Mouse (Mus musculus) forebrain, embryonic 14.5 days (tissue): Measurements from ENCODE around the gene Chrnb4. TPM values are rescaled to one million over a fixed set of nuclear protein-coding genes. Genes with fewer than 3 reads are reported as not detected.

Experiments used
- ATAC-seq: fragments of 200-750 bp; cut with Nextera tagmentation; 2 replicates; pipeline ENCODE4 v1.8.0; 2017; ENCODE audit warnings: mild to moderate bottlenecking, moderate library complexity
- DNase-seq: peaks from one replicate; pipeline ENCODE4 v3.0.0-alpha.2; 2015; ENCODE audit warnings: low spot score
- H3K27ac ChIP-seq: fragments of 300-500 bp; sonication (generic); 2 replicates; pipeline ENCODE4 v1.5.1; 2014; ENCODE audit warnings: low read depth, mild to moderate bottlenecking, control low read depth, low read length, moderate library complexity
- H3K27me3 ChIP-seq: fragments of 300-500 bp; sonication (generic); replicated peaks from 2 replicates; pipeline ENCODE4 v1.6.1; 2014; ENCODE audit warnings: low read length, control low read depth, mixed read lengths; ENCODE audit not compliant: control insufficient read depth, insufficient read depth
- H3K36me3 ChIP-seq: fragments of 300-500 bp; sonication (generic); 2 replicates; pipeline ENCODE4 v1.6.1; 2014; ENCODE audit warnings: low read length, control low read depth; ENCODE audit not compliant: control insufficient read depth, insufficient read depth
- H3K4me1 ChIP-seq: fragments of 300-500 bp; sonication (generic); 2 replicates; pipeline ENCODE4 v1.6.1; 2014; ENCODE audit warnings: antibody characterized with exemption, low read length, control low read depth; ENCODE audit not compliant: control insufficient read depth, insufficient read depth
- H3K4me2 ChIP-seq: fragments of 300-500 bp; sonication (generic); 2 replicates; pipeline ENCODE4 v1.6.1; 2014; ENCODE audit warnings: mild to moderate bottlenecking, control low read depth, low read length
- H3K4me3 ChIP-seq: fragments of 300-500 bp; sonication (generic); 2 replicates; pipeline ENCODE4 v1.5.1; 2014; ENCODE audit warnings: low read depth, low read length, control low read depth
- H3K9ac ChIP-seq: fragments of 300-500 bp; sonication (generic); 2 replicates; pipeline ENCODE4 v1.6.1; 2014; ENCODE audit warnings: mild to moderate bottlenecking, low read length, control low read depth, moderate library complexity
- H3K9me3 ChIP-seq: fragments of 300-500 bp; sonication (generic); replicated peaks from 2 replicates; pipeline ENCODE4 v1.6.1; 2016; ENCODE audit warnings: low read length, control low read depth, mixed read lengths; ENCODE audit not compliant: control insufficient read depth
- WGBS: fragments of 180-500 bp; shearing (Covaris S2); extraction: QIAGEN DNeasy Blood & Tissue Kit; methylation state at CpG from one replicate; pipeline ENCODE4 v1.1.7; 2014; 5-methylcytosine and 5-hydroxymethylcytosine counted together
- polyA plus RNA-seq: library from polyadenylated mRNA; unstranded; fragments of >200 nt; fragmentation: Nextera tagmentation; extraction: Ambion mirVana; gene quantifications from 2 replicates; pipeline ENCODE4 v1.2.1, GENCODE M21; 2014

Gene Chrnb4
- 0.39 and 0.53 TPM in 2 replicates for polyA plus RNA-seq

- Histone ChIP-seq H3K4me3 (peak within 1 kb of the TSS; percentile 34), H3K9ac (peak within 1 kb of the TSS; percentile 26), H3K36me3 (no peaks in the 10 kb centered on the region), H3K9me3 (no peaks in the 10 kb centered on the region), H3K27ac (no peak within 1 kb of the TSS), H3K27me3 (no peaks in the 10 kb centered on the region), H3K4me1 (peaks cover 7% of the 10 kb centered on the region), H3K4me2 (peak within 1 kb of the TSS; percentile 61)
- WGBS, result under 1% methylated on average over 23 of the region's 23 CpGs
- DNase-seq, result peak; percentile 22
- ATAC-seq, result peak; percentile 66
Observed at GRCm38 (mm10) chr9:55048211-55048880, at the start of gene Chrnb4. Gene Chrnb4, minus strand, starts transcription at chr9:55048779.

- DNase-seq, result no peak
- H3K27ac ChIP-seq, result no peak overlapping the region
- no peaks in the 10 kb centered on the region for H3K9me3 ChIP-seq
- no peak overlapping the region for H3K4me2 ChIP-seq
- no peaks in the 10 kb centered on the region for H3K36me3 ChIP-seq
- no peaks in the 10 kb centered on the region for H3K4me1 ChIP-seq
- H3K27me3 ChIP-seq, result no peaks in the 10 kb centered on the region
- 91% methylated on average over 4 of the region's 4 CpGs for WGBS
- H3K4me3 ChIP-seq, result no peak overlapping the region
- ATAC-seq, result no peak
- H3K9ac ChIP-seq, result no peak overlapping the region
Observed at GRCm38 (mm10) chr9:55096870-55097269, 48.3 kb upstream of the Chrnb4 start.

DNA sequence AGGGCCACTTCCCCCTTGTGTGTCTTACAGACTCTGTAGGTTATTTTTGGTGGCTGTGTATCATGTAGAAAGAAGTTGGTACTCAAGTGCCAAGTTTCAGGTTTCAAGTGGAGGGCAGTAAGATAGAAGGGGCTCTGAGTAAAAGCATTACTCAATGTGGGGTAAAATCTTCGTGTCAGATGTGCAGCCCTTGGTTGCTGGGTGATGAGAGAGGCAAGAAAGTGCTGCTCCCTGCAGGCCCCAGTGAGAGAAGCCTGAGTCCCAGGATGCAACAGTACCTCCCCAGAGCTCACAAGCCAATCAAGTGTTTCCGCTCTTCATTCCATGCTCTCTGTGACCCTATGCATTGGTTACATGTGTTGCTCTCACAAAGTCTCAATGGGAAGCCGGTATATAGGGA is 47.5 kb upstream of the Chrnb4 start:
- no peak overlapping the region for H3K4me3 ChIP-seq
- H3K27me3 ChIP-seq, result no peaks in the 10 kb centered on the region
- 65% methylated on average over 3 of the region's 3 CpGs for WGBS
- H3K36me3 ChIP-seq, result no peaks in the 10 kb centered on the region
- H3K9ac ChIP-seq, result no peak overlapping the region
- ATAC-seq (no peak), DNase-seq (no peak)
- no peak overlapping the region for H3K27ac ChIP-seq
- no peaks in the 10 kb centered on the region for H3K4me1 ChIP-seq
- no peaks in the 10 kb centered on the region for H3K9me3 ChIP-seq
- no peak overlapping the region for H3K4me2 ChIP-seq

DNA sequence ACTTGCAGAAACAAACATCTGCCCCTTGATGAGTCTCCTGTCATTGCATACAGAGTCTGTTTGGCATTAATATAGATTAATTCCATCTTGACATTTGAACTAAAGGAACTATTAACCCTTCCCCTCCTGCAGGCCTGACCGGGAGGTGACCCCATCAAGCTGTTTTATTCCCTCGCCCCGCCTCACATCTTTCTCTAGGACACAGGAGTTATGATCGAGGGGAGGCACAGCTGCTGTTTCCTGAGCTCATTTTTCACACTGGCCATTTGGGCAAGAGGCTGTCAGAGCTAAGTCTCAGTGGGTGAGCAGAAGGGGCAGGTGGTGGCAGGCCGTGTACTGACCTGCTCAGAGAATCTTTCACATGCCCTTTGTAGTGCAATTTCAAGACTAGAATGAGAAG is 41.6 kb upstream of the Chrnb4 start:
- H3K36me3 ChIP-seq, result no peaks in the 10 kb centered on the region
- no peaks in the 10 kb centered on the region for H3K27me3 ChIP-seq
- H3K4me1 ChIP-seq, result no peaks in the 10 kb centered on the region
- H3K27ac ChIP-seq, result no peak overlapping the region
- no peaks in the 10 kb centered on the region for H3K9me3 ChIP-seq
- no peak for DNase-seq
- ATAC-seq, result no peak
- H3K4me2 ChIP-seq, result no peak overlapping the region
- no peak overlapping the region for H3K9ac ChIP-seq
- 73% methylated on average over 5 of the region's 5 CpGs for WGBS
- no peak overlapping the region for H3K4me3 ChIP-seq

DNA sequence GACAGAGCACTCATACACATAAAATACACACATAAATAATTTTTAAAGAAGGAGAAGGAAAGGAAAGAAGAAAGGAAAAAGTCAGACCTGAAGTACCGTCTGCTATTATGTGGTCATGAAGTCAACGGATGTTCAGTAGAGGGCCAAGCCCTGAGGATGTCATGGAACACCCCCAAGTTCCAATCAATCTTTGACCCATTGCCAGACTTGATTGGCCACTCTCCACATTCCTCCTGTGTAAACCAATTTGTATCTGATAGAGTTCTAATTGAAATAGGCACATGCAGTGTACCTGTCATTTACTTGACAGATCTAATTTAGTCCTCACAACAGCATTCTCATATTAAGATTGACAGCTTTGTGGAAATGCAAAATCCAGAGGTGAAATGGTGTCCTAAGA is 40.6 kb upstream of the Chrnb4 start:
- no peaks in the 10 kb centered on the region for H3K27me3 ChIP-seq
- H3K36me3 ChIP-seq, result no peaks in the 10 kb centered on the region
- no peak for ATAC-seq
- H3K9me3 ChIP-seq, result no peaks in the 10 kb centered on the region
- H3K4me2 ChIP-seq, result no peak overlapping the region
- no peak overlapping the region for H3K4me3 ChIP-seq
- DNase-seq, result no peak
- H3K4me1 ChIP-seq, result no peaks in the 10 kb centered on the region
- WGBS, result 95% methylated on average over 2 of the region's 2 CpGs
- H3K27ac ChIP-seq, result no peak overlapping the region
- no peak overlapping the region for H3K9ac ChIP-seq

GRCm38 (mm10) chr9:55083154-55083913 is 34.8 kb upstream of the Chrnb4 start:
- Histone ChIP-seq H3K4me3 (no peak overlapping the region), H3K9me3 (no peaks in the 10 kb centered on the region), H3K9ac (no peak overlapping the region), H3K4me2 (no peak overlapping the region), H3K27me3 (no peaks in the 10 kb centered on the region), H3K36me3 (no peaks in the 10 kb centered on the region), H3K4me1 (peaks cover 9% of the 10 kb centered on the region; the same call in 1 of the 2 replicates), H3K27ac (peak overlapping the region; percentile 55; the same call in 1 of the 2 replicates)
- DNase-seq, result peak; percentile 87
- peak; percentile 96 for ATAC-seq
- WGBS, result 9% methylated on average over 7 of the region's 7 CpGs

GRCm38 (mm10) chr9:55067965-55068265 is 19.3 kb upstream of the Chrnb4 start:
- no peak overlapping the region for H3K4me3 ChIP-seq
- no peaks in the 10 kb centered on the region for H3K27me3 ChIP-seq
- 16% methylated on average over 5 of the region's 5 CpGs for WGBS
- no peak overlapping the region for H3K9ac ChIP-seq
- no peak; the same call in 1 of the 2 replicates for ATAC-seq
- H3K36me3 ChIP-seq, result no peaks in the 10 kb centered on the region
- peak overlapping the region; percentile 29; the same call in 1 of the 2 replicates for H3K27ac ChIP-seq
- H3K4me2 ChIP-seq, result no peak overlapping the region
- H3K4me1 ChIP-seq, result peaks cover 13% of the 10 kb centered on the region; the same call in 1 of the 2 replicates
- DNase-seq, result no peak
- H3K9me3 ChIP-seq, result no peaks in the 10 kb centered on the region

- Histone ChIP-seq H3K27me3 (no peaks in the 10 kb centered on the region), H3K27ac (peak overlapping the region; percentile 29; the same call in 1 of the 2 replicates), H3K9me3 (no peaks in the 10 kb centered on the region), H3K4me3 (no peak overlapping the region), H3K4me1 (peaks cover 13% of the 10 kb centered on the region; the same call in 1 of the 2 replicates), H3K4me2 (no peak overlapping the region), H3K9ac (no peak overlapping the region), H3K36me3 (no peaks in the 10 kb centered on the region)
- ATAC-seq (peak; percentile 63), DNase-seq (peak; percentile 72)
- WGBS, result 6% methylated on average over 8 of the region's 8 CpGs
Observed at GRCm38 (mm10) chr9:55067260-55067964, 18.8 kb upstream of the Chrnb4 start.
